Mouse (Mus musculus): ENCODE measurements around the gene Rab25.

Gene Rab25

GRCm38 (mm10) chr3:88503505-88503863, 44.6 kb downstream of the Rab25 start:
- DNase-seq (ENCODE audit: low spot score in 2 of 2): no peak

- DNase-seq (ENCODE audit: low spot score in 2 of 2): peak; percentile 83 to 87
These were observed 45.2 kb downstream of the Rab25 start for GRCm38 (mm10) chr3:88502641-88503504.

GRCm38 (mm10) chr3:88502031-88502571, 46.0 kb downstream of the Rab25 start:
- DNase-seq (ENCODE audit: low spot score in 2 of 2): no peak

- no peak for DNase-seq (ENCODE audit: low spot score in 2 of 2)
These were observed 46.6 kb downstream of the Rab25 start for GRCm38 (mm10) chr3:88501366-88502030.

- no peak for DNase-seq (ENCODE audit: low spot score in 2 of 2)
These were observed 47.3 kb downstream of the Rab25 start for GRCm38 (mm10) chr3:88500655-88501365.

GRCm38 (mm10) chr3:88500087-88500486, 48.0 kb downstream of the Rab25 start:
- no peak for DNase-seq (ENCODE audit: low spot score in 2 of 2)

GRCm38 (mm10) chr3:88499580-88499979, 48.5 kb downstream of the Rab25 start:
- no peak for DNase-seq (ENCODE audit: low spot score in 2 of 2)

GRCm38 (mm10) chr3:88495741-88496415, 52.2 kb downstream of the Rab25 start:
- no peak for DNase-seq (ENCODE audit: low spot score in 2 of 2)

GRCm38 (mm10) chr3:88494836-88495628, 53.1 kb downstream of the Rab25 start:
- DNase-seq (ENCODE audit: low spot score in 2 of 2): no peak

- no peak for DNase-seq (ENCODE audit: low spot score in 2 of 2)
These were observed 54.2 kb downstream of the Rab25 start for GRCm38 (mm10) chr3:88493706-88494582.

All from frontal cortex, postnatal 25 days (tissue).